Mouse (Mus musculus) yolk sac, embryonic 10.5 days (tissue): ENCODE results near the gene Bcas3.

ENCODE experiments used
- DNase-seq: peaks from one replicate; pipeline ENCODE4 v3.0.0-alpha.2; 2017; ENCODE audit warnings: low spot score

Gene Bcas3

GRCm38 (mm10) chr11:85672881-85673475 lies 320.0 kb downstream of the Bcas3 start:
- DNase-seq, result peak; percentile 48

- no peak for DNase-seq
Measured at GRCm38 (mm10) chr11:85675244-85675643, 322.3 kb downstream of the Bcas3 start.

GRCm38 (mm10) chr11:85676357-85677004 lies 323.5 kb downstream of the Bcas3 start:
- DNase-seq, result no peak

- no peak for DNase-seq
Measured at GRCm38 (mm10) chr11:85678666-85679065, 325.7 kb downstream of the Bcas3 start.

GRCm38 (mm10) chr11:85681580-85682419 lies 328.8 kb downstream of the Bcas3 start:
- DNase-seq, result no peak

- no peak for DNase-seq
Measured at GRCm38 (mm10) chr11:85684981-85685380, 332.0 kb downstream of the Bcas3 start.

- no peak for DNase-seq
Measured at GRCm38 (mm10) chr11:85687816-85688439, 335.0 kb downstream of the Bcas3 start.

GRCm38 (mm10) chr11:85688440-85688838 lies 335.5 kb downstream of the Bcas3 start:
- DNase-seq, result no peak

- DNase-seq, result no peak
Measured at GRCm38 (mm10) chr11:85689226-85689625, 336.3 kb downstream of the Bcas3 start.

GRCm38 (mm10) chr11:85691285-85691684 lies 338.3 kb downstream of the Bcas3 start:
- peak; percentile 50 for DNase-seq

- peak; percentile 86 for DNase-seq
Measured at GRCm38 (mm10) chr11:85695614-85696263, 342.8 kb downstream of the Bcas3 start.

GRCm38 (mm10) chr11:85696491-85697398 lies 343.8 kb downstream of the Bcas3 start:
- DNase-seq, result peak; percentile 77

- no peak for DNase-seq
Measured at GRCm38 (mm10) chr11:85697468-85697867, 344.5 kb downstream of the Bcas3 start.

GRCm38 (mm10) chr11:85698242-85698641 lies 345.3 kb downstream of the Bcas3 start:
- no peak for DNase-seq

GRCm38 (mm10) chr11:85704062-85704748 lies 351.2 kb downstream of the Bcas3 start:
- no peak for DNase-seq

- no peak for DNase-seq
Measured at GRCm38 (mm10) chr11:85706630-85707029, 353.7 kb downstream of the Bcas3 start.

GRCm38 (mm10) chr11:85707496-85707895 lies 354.5 kb downstream of the Bcas3 start:
- no peak for DNase-seq

- no peak for DNase-seq
Measured at GRCm38 (mm10) chr11:85709147-85709546, 356.2 kb downstream of the Bcas3 start.

- DNase-seq, result no peak
Measured at GRCm38 (mm10) chr11:85710155-85710554, 357.2 kb downstream of the Bcas3 start.
